Mouse (Mus musculus): ENCODE measurements around the gene 7530416G11Rik. TPM values are rescaled to one million over a fixed set of nuclear protein-coding genes. Genes with fewer than 3 reads are reported as not detected.

The 7530416G11Rik gene
- not detected in 2 replicates for polyA plus RNA-seq (2015; fragmentation: Nextera tagmentation; extraction: Ambion mirVana)

- no peak within 1 kb of the TSS for H3K4me3 ChIP-seq (replicated peaks)
- H3K27ac ChIP-seq = no peak within 1 kb of the TSS
- no peak within 1 kb of the TSS for H3K4me2 ChIP-seq (replicated peaks)
- ATAC-seq = no peak
- no peaks in the 10 kb centered on the region for H3K27me3 ChIP-seq
- H3K36me3 ChIP-seq = no peaks in the 10 kb centered on the region
- H3K4me1 ChIP-seq (replicated peaks) = peaks cover 46% of the 10 kb centered on the region
- WGBS = 92% methylated on average over 8 of the region's 8 CpGs
- no peaks in the 10 kb centered on the region for H3K9me3 ChIP-seq
- no peak within 1 kb of the TSS for H3K9ac ChIP-seq (replicated peaks)
These were observed at the start of gene 7530416G11Rik for GRCm38 (mm10) chr15:85503127-85503526. 7530416G11Rik (minus strand) TSS chr15:85503227.

DNA sequence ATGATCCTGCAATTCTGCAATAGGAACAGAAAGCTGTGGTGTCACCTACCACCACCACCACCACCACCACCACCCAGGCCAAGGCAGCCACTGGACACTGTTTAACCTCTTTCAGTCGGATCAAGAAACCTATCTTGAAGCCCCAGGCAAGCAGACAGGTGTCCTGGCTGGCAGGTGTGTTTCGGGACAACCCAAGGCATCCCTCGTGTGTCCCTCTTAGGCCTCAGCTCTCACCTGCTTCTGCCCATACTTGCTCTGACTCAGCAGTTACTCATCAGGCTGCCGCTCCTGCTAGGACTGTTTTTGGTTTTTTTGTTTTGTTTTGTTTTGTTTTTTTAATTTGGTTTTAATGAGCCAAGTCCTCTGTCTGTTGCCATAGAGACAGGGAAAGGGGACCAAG lies 43.5 kb upstream of the 7530416G11Rik start:
- no peaks in the 10 kb centered on the region for H3K9me3 ChIP-seq
- WGBS = 79% methylated on average over 4 of the region's 4 CpGs
- no peak overlapping the region for H3K9ac ChIP-seq (replicated peaks)
- H3K27me3 ChIP-seq = no peaks in the 10 kb centered on the region
- H3K4me2 ChIP-seq (replicated peaks) = no peak overlapping the region
- H3K27ac ChIP-seq = no peak overlapping the region
- H3K36me3 ChIP-seq = no peaks in the 10 kb centered on the region
- no peak for ATAC-seq
- no peak overlapping the region for H3K4me3 ChIP-seq (replicated peaks)
- H3K4me1 ChIP-seq (replicated peaks) = no peaks in the 10 kb centered on the region

- H3K9me3 ChIP-seq = no peaks in the 10 kb centered on the region
- no peak overlapping the region for H3K4me2 ChIP-seq (replicated peaks)
- H3K27ac ChIP-seq = no peak overlapping the region
- no peaks in the 10 kb centered on the region for H3K36me3 ChIP-seq
- H3K27me3 ChIP-seq = no peaks in the 10 kb centered on the region
- H3K9ac ChIP-seq (replicated peaks) = no peak overlapping the region
- WGBS = 85% methylated on average over 5 of the region's 5 CpGs
- H3K4me3 ChIP-seq (replicated peaks) = no peak overlapping the region
- H3K4me1 ChIP-seq (replicated peaks) = no peaks in the 10 kb centered on the region
- ATAC-seq = no peak
These were observed 42.3 kb upstream of the 7530416G11Rik start for GRCm38 (mm10) chr15:85545369-85545768.

DNA sequence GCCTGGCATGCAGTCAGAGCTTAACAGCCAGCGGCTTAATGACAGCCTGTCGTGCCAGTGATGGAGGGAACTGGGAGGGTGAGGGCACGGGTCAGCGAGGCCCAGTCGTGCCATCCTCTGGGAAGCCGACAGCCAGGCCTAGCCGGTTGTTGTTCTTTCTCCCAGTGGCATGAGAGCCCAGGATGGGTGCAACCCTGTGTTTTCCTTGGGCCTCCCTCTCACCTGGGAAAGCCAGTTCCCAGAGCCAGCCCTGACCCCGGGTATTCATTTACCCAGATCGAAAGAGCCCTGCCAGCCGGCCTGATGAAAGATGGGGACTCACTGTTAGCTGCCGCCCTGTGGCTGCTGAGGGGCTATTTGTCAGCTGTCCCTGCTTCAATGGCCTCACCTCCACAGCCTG lies 35.1 kb upstream of the 7530416G11Rik start:
- Histone ChIP-seq H3K4me3 (replicated peaks) (no peak overlapping the region), H3K4me2 (replicated peaks) (no peak overlapping the region), H3K27ac (no peak overlapping the region), H3K9me3 (no peaks in the 10 kb centered on the region), H3K36me3 (peaks cover 16% of the 10 kb centered on the region; the same call in 1 of the 2 replicates), H3K4me1 (replicated peaks) (peaks cover 6% of the 10 kb centered on the region; the same call in 1 of the 2 replicates), H3K27me3 (no peaks in the 10 kb centered on the region), H3K9ac (replicated peaks) (no peak overlapping the region)
- 69% methylated on average over 11 of the region's 11 CpGs for WGBS
- no peak for ATAC-seq

DNA sequence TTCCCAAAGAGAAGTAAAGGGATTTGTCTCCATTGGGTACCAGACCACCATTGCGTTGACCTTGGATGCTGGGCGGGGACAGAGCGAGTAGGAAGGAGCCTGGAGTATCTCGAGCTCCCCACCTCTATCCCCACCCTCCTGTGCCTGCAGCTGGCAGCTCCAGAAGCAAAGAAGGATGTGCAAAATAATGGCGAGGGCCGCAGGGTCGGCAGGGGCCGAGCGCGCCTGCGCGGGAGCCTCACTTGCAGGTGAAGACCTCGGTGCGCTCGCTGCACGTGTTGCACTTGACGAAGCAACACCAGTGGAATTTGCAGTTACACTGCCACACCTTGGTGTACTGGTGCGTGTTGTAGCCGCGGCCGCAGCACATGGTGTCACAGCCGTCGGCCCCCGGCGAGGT lies 34.1 kb upstream of the 7530416G11Rik start:
- Histone ChIP-seq H3K36me3 (peaks cover 16% of the 10 kb centered on the region; the same call in 1 of the 2 replicates), H3K27ac (no peak overlapping the region), H3K4me3 (replicated peaks) (no peak overlapping the region), H3K27me3 (no peaks in the 10 kb centered on the region), H3K4me1 (replicated peaks) (peaks cover 6% of the 10 kb centered on the region; the same call in 1 of the 2 replicates), H3K9ac (replicated peaks) (no peak overlapping the region), H3K4me2 (replicated peaks) (no peak overlapping the region), H3K9me3 (no peaks in the 10 kb centered on the region)
- 88% methylated on average over 25 of the region's 25 CpGs for WGBS
- ATAC-seq = no peak

GRCm38 (mm10) chr15:85534646-85535045 lies 31.6 kb upstream of the 7530416G11Rik start:
- no peak for ATAC-seq
- WGBS = 85% methylated on average over 6 of the region's 6 CpGs

GRCm38 (mm10) chr15:85534215-85534614 lies 31.2 kb upstream of the 7530416G11Rik start:
- no peak overlapping the region for H3K4me2 ChIP-seq (replicated peaks)
- H3K36me3 ChIP-seq = peaks cover 16% of the 10 kb centered on the region; the same call in 1 of the 2 replicates
- no peak overlapping the region for H3K27ac ChIP-seq
- H3K9me3 ChIP-seq = no peaks in the 10 kb centered on the region
- H3K9ac ChIP-seq (replicated peaks) = no peak overlapping the region
- H3K27me3 ChIP-seq = no peaks in the 10 kb centered on the region
- H3K4me1 ChIP-seq (replicated peaks) = peaks cover 11% of the 10 kb centered on the region; the same call in 1 of the 2 replicates
- 89% methylated on average over 8 of the region's 8 CpGs for WGBS
- no peak for ATAC-seq
- H3K4me3 ChIP-seq (replicated peaks) = no peak overlapping the region

More at GRCm38 (mm10) chr15:85534646-85535045, 31.6 kb upstream of the 7530416G11Rik start:
- Histone ChIP-seq H3K4me3 (replicated peaks) (no peak overlapping the region), H3K27ac (no peak overlapping the region), H3K36me3 (peaks cover 16% of the 10 kb centered on the region; the same call in 1 of the 2 replicates), H3K9me3 (no peaks in the 10 kb centered on the region), H3K9ac (replicated peaks) (no peak overlapping the region), H3K4me2 (replicated peaks) (no peak overlapping the region), H3K27me3 (no peaks in the 10 kb centered on the region), H3K4me1 (replicated peaks) (peaks cover 11% of the 10 kb centered on the region; the same call in 1 of the 2 replicates)

- no peak overlapping the region for H3K9ac ChIP-seq (replicated peaks)
- no peak overlapping the region for H3K4me3 ChIP-seq (replicated peaks)
- 0 out of 2 replicates have a peak, but pooled peaks cover 5% of the 10 kb centered on the region for H3K4me1 ChIP-seq (replicated peaks)
- peaks cover 11% of the 10 kb centered on the region; the same call in 1 of the 2 replicates for H3K36me3 ChIP-seq
- H3K27me3 ChIP-seq = no peaks in the 10 kb centered on the region
- WGBS = 89% methylated on average over 3 of the region's 3 CpGs
- H3K27ac ChIP-seq = no peak overlapping the region
- H3K4me2 ChIP-seq (replicated peaks) = no peak overlapping the region
- H3K9me3 ChIP-seq = no peaks in the 10 kb centered on the region
- ATAC-seq = no peak
These were observed 29.0 kb upstream of the 7530416G11Rik start for GRCm38 (mm10) chr15:85532063-85532462.

DNA sequence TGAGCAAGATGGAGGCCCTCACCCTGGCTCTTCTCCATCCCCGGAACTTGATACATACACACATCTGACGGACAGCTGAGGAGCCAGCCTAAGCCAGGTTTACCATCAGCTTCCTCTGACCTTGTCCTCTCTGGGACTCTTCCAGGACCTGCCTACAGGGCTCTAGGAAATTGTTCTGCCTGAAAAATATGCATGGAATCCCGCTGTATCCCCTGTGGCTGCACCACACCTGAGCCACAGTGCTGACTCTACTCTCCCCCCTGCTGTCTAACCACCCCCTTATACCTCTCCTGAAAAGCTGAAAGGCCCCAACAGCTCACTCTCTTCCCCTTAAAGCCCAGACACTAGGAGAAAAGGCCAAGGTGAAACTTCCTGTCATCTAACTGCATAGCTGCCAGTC lies 26.9 kb upstream of the 7530416G11Rik start:
- Histone ChIP-seq H3K4me2 (replicated peaks) (no peak overlapping the region), H3K4me1 (replicated peaks) (peaks cover 11% of the 10 kb centered on the region), H3K9me3 (no peaks in the 10 kb centered on the region), H3K27ac (no peak overlapping the region), H3K4me3 (replicated peaks) (no peak overlapping the region), H3K36me3 (peaks cover 10% of the 10 kb centered on the region; the same call in 1 of the 2 replicates), H3K9ac (replicated peaks) (no peak overlapping the region), H3K27me3 (0 out of 2 replicates have a peak, but pooled peaks cover 6% of the 10 kb centered on the region)
- WGBS = 80% methylated on average over 3 of the region's 3 CpGs
- ATAC-seq = no peak

DNA sequence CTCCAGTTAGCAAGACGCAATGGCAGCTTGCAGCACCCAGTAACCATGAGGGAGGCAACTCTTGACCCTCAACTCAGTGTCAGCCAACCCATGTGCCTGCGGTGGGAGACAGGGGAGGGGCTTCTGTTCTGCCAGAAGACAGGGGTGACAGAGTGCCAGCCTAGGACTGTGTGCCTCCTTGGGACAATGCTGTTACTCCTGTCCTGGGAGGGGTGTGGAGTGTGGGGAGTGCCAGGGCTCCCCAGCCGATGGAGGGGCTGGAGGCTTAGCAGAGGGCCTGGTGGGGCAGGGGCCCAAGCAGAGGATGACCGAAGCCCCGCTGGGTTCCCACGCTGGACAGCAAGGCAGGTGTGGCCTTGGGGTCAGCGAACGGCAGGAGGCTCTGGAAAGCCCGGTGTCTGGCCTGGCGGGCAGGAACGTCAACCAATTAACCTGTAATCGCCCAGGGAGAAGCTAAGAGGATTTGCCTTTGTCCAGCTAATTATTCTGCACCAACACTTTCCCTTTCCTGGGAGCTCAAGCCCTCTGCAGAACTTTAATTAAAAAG lies 21.4 kb upstream of the 7530416G11Rik start:
- Histone ChIP-seq H3K27me3 (peaks cover 21% of the 10 kb centered on the region), H3K4me3 (replicated peaks) (no peak overlapping the region), H3K4me1 (replicated peaks) (peaks cover 25% of the 10 kb centered on the region), H3K27ac (no peak overlapping the region), H3K36me3 (no peaks in the 10 kb centered on the region), H3K4me2 (replicated peaks) (no peak overlapping the region), H3K9ac (replicated peaks) (no peak overlapping the region), H3K9me3 (no peaks in the 10 kb centered on the region)
- ATAC-seq = peak; percentile 67
- 10% methylated on average over 12 of the region's 12 CpGs for WGBS

DNA sequence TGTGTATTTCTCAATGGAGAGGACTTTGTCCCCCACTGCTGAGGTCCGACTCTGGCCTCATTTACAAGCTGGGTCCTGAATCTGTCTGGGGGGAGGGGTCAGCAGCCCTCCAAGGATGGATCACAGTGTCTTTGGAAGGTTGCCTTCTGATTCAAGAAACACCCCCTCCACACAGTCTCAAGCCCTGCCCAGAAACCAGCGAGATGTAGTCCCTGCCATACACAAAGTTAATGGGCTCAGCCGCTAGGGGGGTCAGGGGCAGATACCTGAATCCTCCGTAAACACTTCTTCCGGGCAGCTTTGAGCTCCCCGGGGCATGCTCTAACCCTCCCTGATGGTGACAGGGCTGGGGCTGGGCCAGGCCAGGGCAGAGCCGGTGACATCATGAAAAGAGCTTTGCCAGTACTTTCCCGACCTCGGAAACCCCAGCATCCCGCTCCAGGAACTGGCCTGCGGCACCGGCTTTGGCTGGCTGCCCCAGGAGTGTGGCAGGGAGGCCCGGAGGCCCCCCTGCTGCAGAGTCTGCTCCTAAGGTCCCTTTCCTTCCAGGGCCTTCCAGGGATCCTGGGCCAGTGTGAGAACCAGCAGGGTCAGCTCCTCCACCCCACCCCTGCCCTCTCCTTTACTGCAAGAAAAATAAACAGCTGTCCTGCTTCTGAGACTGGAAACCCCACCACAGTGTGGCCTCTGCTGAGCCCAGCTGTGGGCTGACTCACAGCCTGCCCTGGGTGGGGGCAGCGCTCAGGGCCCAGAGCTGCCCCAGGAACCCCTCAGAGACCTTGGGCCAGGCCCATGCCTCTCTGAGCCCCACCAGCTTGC lies 20.4 kb upstream of the 7530416G11Rik start:
- 6% methylated on average over 14 of the region's 14 CpGs for WGBS
- ATAC-seq = peak; percentile 72
- Histone ChIP-seq H3K9me3 (no peaks in the 10 kb centered on the region), H3K27me3 (peaks cover 21% of the 10 kb centered on the region), H3K27ac (peak overlapping the region; percentile 19; the same call in 1 of the 2 replicates), H3K4me1 (replicated peaks) (peaks cover 25% of the 10 kb centered on the region), H3K36me3 (no peaks in the 10 kb centered on the region), H3K4me2 (replicated peaks) (peak overlapping the region; percentile 12), H3K9ac (replicated peaks) (peak overlapping the region; percentile 7; the same call in 1 of the 2 replicates), H3K4me3 (replicated peaks) (no peak overlapping the region)

- Histone ChIP-seq H3K36me3 (no peaks in the 10 kb centered on the region), H3K9ac (replicated peaks) (no peak overlapping the region), H3K4me3 (replicated peaks) (no peak overlapping the region), H3K27ac (no peak overlapping the region), H3K4me1 (replicated peaks) (peaks cover 14% of the 10 kb centered on the region), H3K9me3 (no peaks in the 10 kb centered on the region), H3K27me3 (peaks cover 13% of the 10 kb centered on the region), H3K4me2 (replicated peaks) (no peak overlapping the region)
- WGBS = 65% methylated on average over 4 of the region's 4 CpGs
- ATAC-seq = no peak
These were observed 16.4 kb upstream of the 7530416G11Rik start for GRCm38 (mm10) chr15:85519438-85519837.

Data from midbrain, embryonic 13.5 days (tissue).